Mouse (Mus musculus): ENCODE results near the gene Dnajc2. TPM values are rescaled to one million over a fixed set of nuclear protein-coding genes. Genes with fewer than 3 reads are reported as not detected.

The Dnajc2 gene
- polyA plus RNA-seq, 1 experiment from 2014 or later: 65.9 TPM

DNA sequence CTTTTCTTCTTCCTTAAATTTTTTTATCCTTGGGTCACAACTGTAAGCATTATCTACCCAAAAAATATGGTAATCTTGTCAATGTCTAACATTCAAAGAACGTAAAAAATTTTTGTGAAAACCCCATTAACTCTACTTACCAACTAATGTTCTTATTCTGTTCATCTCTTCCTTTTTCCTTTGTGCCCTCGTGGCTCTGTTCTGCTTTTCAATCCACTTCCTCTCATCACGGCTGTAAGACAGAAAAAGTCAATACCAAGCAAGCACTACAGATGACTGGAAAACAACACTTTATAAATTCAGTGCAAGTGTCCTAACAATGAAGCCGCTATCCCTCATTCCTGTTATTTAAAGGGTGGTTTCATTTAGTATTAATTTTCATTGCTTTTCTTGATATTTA is 16.5 kb downstream of the Dnajc2 start:
- DNase-seq (ENCODE audit: low spot score) (no peak), ATAC-seq (ENCODE audit: low FRiP score) (no peak)
- no peaks in the 10 kb centered on the region for H3K4me1 ChIP-seq (replicated peaks; ENCODE audit: control insufficient read depth, insufficient read depth, low read length)
- no peak overlapping the region for H3K9ac ChIP-seq
- H3K27ac ChIP-seq: no peak overlapping the region
- H3K36me3 ChIP-seq (replicated peaks; ENCODE audit: control insufficient read depth, insufficient read depth): peaks cover 76% of the 10 kb centered on the region
- H3K27me3 ChIP-seq (ENCODE audit: control insufficient read depth, insufficient read depth, low read length): no peaks in the 10 kb centered on the region
- no peak overlapping the region for H3K4me3 ChIP-seq (replicated peaks; ENCODE audit: low read length)
- WGBS: 94% methylated on average over 4 of the region's 4 CpGs
- H3K4me2 ChIP-seq (replicated peaks): no peak overlapping the region
- H3K9me3 ChIP-seq (ENCODE audit: control insufficient read depth, low read length): no peaks in the 10 kb centered on the region

DNA sequence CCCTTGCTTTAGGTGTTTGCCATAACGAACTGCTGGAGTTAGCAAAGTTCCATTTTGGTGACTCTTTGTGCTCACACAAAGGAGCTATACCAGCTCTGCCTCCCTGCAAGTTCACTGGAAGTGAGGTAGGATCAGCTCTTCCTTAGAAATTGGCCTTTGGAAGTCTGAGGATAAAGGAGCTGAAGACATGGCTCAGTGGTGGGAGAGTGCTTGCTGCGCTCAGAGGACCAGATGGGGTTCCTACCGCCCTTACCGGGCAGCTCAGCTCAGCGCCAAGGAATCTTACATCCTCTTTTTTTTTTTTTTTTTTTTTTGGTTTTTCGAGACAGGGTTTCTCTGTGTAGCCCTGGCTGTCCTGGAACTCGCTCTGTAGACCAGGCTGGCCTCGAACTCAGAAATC is 39.1 kb downstream of the Dnajc2 start:
- 98% methylated on average over 6 of the region's 8 CpGs for WGBS
- Histone ChIP-seq H3K9me3 (ENCODE audit: control insufficient read depth, low read length) (no peaks in the 10 kb centered on the region), H3K4me3 (replicated peaks; ENCODE audit: low read length) (no peak overlapping the region), H3K27me3 (ENCODE audit: control insufficient read depth, insufficient read depth, low read length) (no peaks in the 10 kb centered on the region), H3K4me1 (replicated peaks; ENCODE audit: control insufficient read depth, insufficient read depth, low read length) (no peaks in the 10 kb centered on the region), H3K4me2 (replicated peaks) (no peak overlapping the region), H3K9ac (no peak overlapping the region), H3K27ac (no peak overlapping the region), H3K36me3 (replicated peaks; ENCODE audit: control insufficient read depth, insufficient read depth) (peaks cover 99% of the 10 kb centered on the region)
- DNase-seq (ENCODE audit: low spot score): no peak
- no peak for ATAC-seq (ENCODE audit: low FRiP score)

DNA sequence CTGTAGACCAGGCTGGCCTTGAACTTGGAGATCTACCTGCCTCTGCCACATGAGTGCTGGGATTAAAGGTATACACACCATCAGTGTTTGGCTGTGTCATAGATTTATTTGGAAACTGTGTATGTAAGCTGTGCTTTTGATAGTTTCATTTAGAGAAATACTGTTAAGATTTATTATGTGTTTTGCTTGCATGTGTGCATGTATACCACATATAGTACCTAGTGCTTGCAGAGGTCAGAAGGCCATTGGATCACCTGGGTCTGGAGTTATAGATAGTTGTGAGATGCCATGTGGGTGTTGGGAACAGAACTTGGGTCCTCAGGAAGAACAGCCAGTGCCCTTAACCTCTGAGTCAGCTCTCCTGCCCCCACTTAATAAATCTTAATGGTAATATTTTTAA is 40.4 kb downstream of the Dnajc2 start:
- Histone ChIP-seq H3K9ac (no peak overlapping the region), H3K9me3 (ENCODE audit: control insufficient read depth, low read length) (no peaks in the 10 kb centered on the region), H3K4me3 (replicated peaks; ENCODE audit: low read length) (no peak overlapping the region), H3K27ac (no peak overlapping the region), H3K4me2 (replicated peaks) (no peak overlapping the region), H3K4me1 (replicated peaks; ENCODE audit: control insufficient read depth, insufficient read depth, low read length) (no peaks in the 10 kb centered on the region), H3K27me3 (ENCODE audit: control insufficient read depth, insufficient read depth, low read length) (no peaks in the 10 kb centered on the region), H3K36me3 (replicated peaks; ENCODE audit: control insufficient read depth, insufficient read depth) (peaks cover 98% of the 10 kb centered on the region)
- no peak for ATAC-seq (ENCODE audit: low FRiP score)
- DNase-seq (ENCODE audit: low spot score): no peak

DNA sequence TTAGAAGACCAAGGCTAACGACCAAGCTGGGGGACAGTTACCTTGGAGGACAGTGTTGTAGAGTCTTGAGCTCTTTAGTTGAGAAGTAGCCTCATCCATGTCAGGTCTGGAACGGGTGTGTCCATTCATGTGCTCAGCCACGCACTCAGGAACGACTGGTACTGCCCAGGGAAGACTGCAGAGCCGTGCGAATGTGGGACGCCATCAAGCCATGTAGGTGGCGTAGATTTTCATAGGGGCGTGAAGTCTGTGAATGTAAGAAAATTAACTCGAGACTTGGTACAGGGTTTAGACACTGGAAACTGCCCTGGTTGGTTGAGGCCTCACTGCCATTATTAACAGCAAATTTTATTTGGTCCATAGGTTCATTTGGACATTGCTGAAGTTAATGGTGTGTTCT is 41.4 kb downstream of the Dnajc2 start:
- H3K27ac ChIP-seq: no peak overlapping the region
- no peak overlapping the region for H3K4me3 ChIP-seq (replicated peaks; ENCODE audit: low read length)
- no peak for ATAC-seq (ENCODE audit: low FRiP score)
- H3K9ac ChIP-seq: no peak overlapping the region
- no peak for DNase-seq (ENCODE audit: low spot score)
- H3K4me1 ChIP-seq (replicated peaks; ENCODE audit: control insufficient read depth, insufficient read depth, low read length): no peaks in the 10 kb centered on the region
- no peak overlapping the region for H3K4me2 ChIP-seq (replicated peaks)
- peaks cover 98% of the 10 kb centered on the region for H3K36me3 ChIP-seq (replicated peaks; ENCODE audit: control insufficient read depth, insufficient read depth)
- WGBS: 98% methylated on average over 10 of the region's 10 CpGs
- no peaks in the 10 kb centered on the region for H3K27me3 ChIP-seq (ENCODE audit: control insufficient read depth, insufficient read depth, low read length)
- no peaks in the 10 kb centered on the region for H3K9me3 ChIP-seq (ENCODE audit: control insufficient read depth, low read length)

DNA sequence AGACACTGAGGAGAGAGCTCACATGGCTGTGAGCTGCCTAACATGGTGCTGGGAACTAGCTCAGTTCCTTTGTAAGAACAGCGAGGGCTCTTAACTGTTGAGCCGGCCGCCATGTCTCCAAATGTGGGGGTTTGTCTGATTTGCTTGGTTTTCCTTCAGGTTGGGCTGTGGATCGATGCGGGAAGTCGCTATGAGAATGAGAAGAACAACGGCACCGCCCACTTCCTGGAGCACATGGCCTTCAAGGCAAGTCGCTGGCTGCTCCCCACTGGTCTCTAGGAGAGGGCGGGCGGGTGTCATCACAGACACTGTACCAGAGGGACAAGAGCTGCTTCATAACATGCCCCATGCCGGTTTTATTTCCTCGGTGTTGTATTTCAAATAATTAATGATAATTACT is 45.2 kb downstream of the Dnajc2 start:
- DNase-seq (ENCODE audit: low spot score) (no peak), ATAC-seq (ENCODE audit: low FRiP score) (no peak)
- Histone ChIP-seq H3K27me3 (ENCODE audit: control insufficient read depth, insufficient read depth, low read length) (no peaks in the 10 kb centered on the region), H3K36me3 (replicated peaks; ENCODE audit: control insufficient read depth, insufficient read depth) (peaks cover 63% of the 10 kb centered on the region), H3K27ac (no peak overlapping the region), H3K4me2 (replicated peaks) (no peak overlapping the region), H3K9me3 (ENCODE audit: control insufficient read depth, low read length) (no peaks in the 10 kb centered on the region), H3K4me3 (replicated peaks; ENCODE audit: low read length) (no peak overlapping the region), H3K9ac (no peak overlapping the region), H3K4me1 (replicated peaks; ENCODE audit: control insufficient read depth, insufficient read depth, low read length) (peaks cover 7% of the 10 kb centered on the region)
- 85% methylated on average over 13 of the region's 13 CpGs for WGBS

DNA sequence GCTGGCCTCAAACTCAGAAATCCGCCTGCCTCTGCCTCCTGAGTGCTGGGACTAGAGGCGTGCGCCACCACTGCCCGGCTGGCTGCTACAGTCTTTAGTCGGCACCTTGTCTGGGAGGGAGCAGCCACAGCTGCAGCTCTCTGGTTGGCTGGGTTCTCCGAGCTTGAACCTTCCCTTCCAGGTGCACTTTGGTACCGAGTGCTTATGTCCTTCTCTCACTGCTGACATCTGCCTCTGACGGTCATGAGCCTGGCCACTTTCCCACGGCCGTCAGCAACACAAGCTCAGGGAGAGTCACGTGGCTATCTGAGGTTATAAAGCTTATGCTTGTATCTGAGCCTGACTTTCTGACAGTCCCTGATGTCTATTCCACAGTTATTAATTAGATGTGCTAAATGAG is 45.9 kb downstream of the Dnajc2 start:
- no peak for ATAC-seq (ENCODE audit: low FRiP score)
- Histone ChIP-seq H3K36me3 (replicated peaks; ENCODE audit: control insufficient read depth, insufficient read depth) (peaks cover 55% of the 10 kb centered on the region), H3K9me3 (ENCODE audit: control insufficient read depth, low read length) (no peaks in the 10 kb centered on the region), H3K27ac (no peak overlapping the region), H3K27me3 (ENCODE audit: control insufficient read depth, insufficient read depth, low read length) (no peaks in the 10 kb centered on the region), H3K9ac (no peak overlapping the region), H3K4me1 (replicated peaks; ENCODE audit: control insufficient read depth, insufficient read depth, low read length) (peaks cover 7% of the 10 kb centered on the region), H3K4me2 (replicated peaks) (no peak overlapping the region), H3K4me3 (replicated peaks; ENCODE audit: low read length) (no peak overlapping the region)
- DNase-seq (ENCODE audit: low spot score): no peak
- WGBS: 92% methylated on average over 11 of the region's 11 CpGs

DNA sequence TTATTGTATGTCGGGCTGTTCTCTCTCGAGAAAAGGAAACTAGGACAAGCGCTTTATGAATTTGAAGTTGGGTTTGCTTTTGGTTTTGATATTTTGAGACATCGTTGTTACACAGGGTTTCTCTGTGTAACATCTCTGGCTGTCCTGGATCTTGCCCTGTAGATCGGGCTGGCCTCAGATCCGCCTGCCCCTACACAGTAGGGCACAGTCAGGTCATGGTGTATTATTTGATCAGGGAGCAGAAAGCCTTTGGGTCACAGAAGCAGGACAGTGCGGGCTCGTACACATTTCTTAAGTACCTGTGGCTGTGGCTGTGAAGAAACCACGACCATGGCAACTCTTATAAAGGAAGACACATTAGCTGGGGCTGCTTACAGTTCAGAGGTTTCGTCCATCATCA is 47.4 kb downstream of the Dnajc2 start:
- H3K27ac ChIP-seq: no peak overlapping the region
- WGBS: 29% methylated on average over 10 of the region's 10 CpGs
- H3K9ac ChIP-seq: peak overlapping the region; percentile 76

DNA sequence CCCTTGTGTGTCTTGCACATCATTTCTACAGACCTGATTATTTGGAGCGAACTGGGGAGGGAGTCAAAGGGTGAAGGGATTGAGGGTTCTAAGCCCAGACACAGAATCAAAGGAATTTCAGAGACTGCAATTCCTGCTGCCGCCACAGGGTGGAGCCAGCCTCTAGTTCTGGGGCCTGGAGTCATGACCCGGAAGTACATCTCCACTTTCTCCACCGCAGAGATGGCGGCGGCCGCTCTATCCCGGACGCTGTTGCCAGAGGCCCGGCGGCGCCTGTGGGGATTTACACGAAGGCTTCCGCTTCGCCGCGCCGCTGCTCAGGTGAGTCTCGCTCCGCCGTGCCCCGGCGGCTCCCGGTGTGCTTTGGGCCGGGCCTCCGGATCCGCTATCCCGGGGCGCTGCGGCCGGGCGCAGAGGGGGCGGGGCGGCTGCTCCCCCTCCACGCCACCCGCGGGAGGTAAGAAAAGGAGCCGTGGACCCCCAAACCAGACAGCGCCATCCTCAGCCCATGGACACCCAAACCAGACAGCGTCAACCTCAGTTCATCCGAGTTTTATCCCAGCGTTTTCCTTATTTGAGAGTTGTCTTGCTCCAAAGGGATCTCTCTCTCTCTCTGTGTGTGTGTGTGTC is 48.0 kb downstream of the Dnajc2 start, which contains the start of gene Pmpcb:
Gene Pmpcb (plus strand): TSS at position 186 of the 630 bp plus-strand sequence.
- ATAC-seq (ENCODE audit: low FRiP score) (peak; percentile 86), DNase-seq (ENCODE audit: low spot score) (peak; percentile 95)
- WGBS: under 1% methylated on average over 42 of the region's 42 CpGs
- Histone ChIP-seq H3K27me3 (ENCODE audit: control insufficient read depth, insufficient read depth, low read length) (no peaks in the 10 kb centered on the region), H3K4me3 (replicated peaks; ENCODE audit: low read length) (peak within 1 kb of the TSS; percentile 60), H3K4me2 (replicated peaks) (peak within 1 kb of the TSS; percentile 83), H3K9ac (peak within 1 kb of the TSS; percentile 76), H3K4me1 (replicated peaks; ENCODE audit: control insufficient read depth, insufficient read depth, low read length) (peaks cover 20% of the 10 kb centered on the region), H3K27ac (peak within 1 kb of the TSS; percentile 83), H3K36me3 (replicated peaks; ENCODE audit: control insufficient read depth, insufficient read depth) (peaks cover 35% of the 10 kb centered on the region), H3K9me3 (ENCODE audit: control insufficient read depth, low read length) (no peaks in the 10 kb centered on the region)

More for the DNA sequence above, 47.4 kb downstream of the Dnajc2 start:
- DNase-seq (ENCODE audit: low spot score): no peak
- no peaks in the 10 kb centered on the region for H3K9me3 ChIP-seq (ENCODE audit: control insufficient read depth, low read length)
- no peaks in the 10 kb centered on the region for H3K27me3 ChIP-seq (ENCODE audit: control insufficient read depth, insufficient read depth, low read length)
- H3K4me2 ChIP-seq (replicated peaks): peak overlapping the region; percentile 83
- peaks cover 40% of the 10 kb centered on the region for H3K36me3 ChIP-seq (replicated peaks; ENCODE audit: control insufficient read depth, insufficient read depth)
- peak overlapping the region; percentile 60 for H3K4me3 ChIP-seq (replicated peaks; ENCODE audit: low read length)
- no peak for ATAC-seq (ENCODE audit: low FRiP score)
- peaks cover 14% of the 10 kb centered on the region for H3K4me1 ChIP-seq (replicated peaks; ENCODE audit: control insufficient read depth, insufficient read depth, low read length)

DNA sequence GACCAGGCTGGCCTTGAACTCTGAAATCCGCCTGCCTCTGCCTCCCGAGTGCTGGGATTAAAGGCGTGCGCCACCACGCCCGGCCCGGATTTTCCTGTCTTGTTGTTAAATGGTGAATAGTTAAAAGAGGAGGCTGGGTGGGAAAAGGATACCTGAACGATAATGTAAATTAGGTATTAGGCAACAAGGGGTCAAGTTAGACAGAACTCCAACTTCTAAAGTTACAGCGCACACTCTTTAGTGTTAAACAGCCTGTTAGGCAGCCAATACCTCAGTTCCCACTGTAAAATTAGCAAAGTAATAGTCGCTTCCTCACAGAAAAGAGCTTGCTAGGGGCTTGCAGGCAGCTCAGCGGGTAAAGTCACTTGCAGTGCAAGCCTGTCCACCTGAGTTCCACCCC is 49.0 kb downstream of the Dnajc2 start:
- WGBS: 93% methylated on average over 11 of the region's 11 CpGs
- H3K36me3 ChIP-seq (replicated peaks; ENCODE audit: control insufficient read depth, insufficient read depth): peaks cover 24% of the 10 kb centered on the region
- H3K27me3 ChIP-seq (ENCODE audit: control insufficient read depth, insufficient read depth, low read length): no peaks in the 10 kb centered on the region

DNA sequence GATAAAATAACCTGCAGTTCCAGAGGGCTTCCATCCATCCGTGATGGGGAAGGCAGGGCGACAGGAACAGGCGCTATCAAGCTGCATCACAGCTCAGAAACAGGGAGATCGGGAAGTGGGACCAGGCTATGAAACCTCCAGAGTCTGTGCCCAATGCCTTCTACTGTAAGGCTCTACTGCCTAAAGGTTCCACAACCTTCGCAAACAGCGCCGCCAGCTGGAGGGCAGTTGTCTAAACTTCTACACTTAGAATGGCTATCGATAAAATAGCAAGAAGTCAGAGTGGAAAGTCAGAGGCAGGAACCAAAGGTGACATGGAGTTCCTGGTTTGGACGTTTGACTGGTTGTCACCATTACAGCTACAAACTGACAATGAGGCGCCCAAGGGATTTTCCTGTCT is 49.5 kb downstream of the Dnajc2 start:
- Histone ChIP-seq H3K9ac (no peak overlapping the region), H3K27ac (no peak overlapping the region), H3K27me3 (ENCODE audit: control insufficient read depth, insufficient read depth, low read length) (no peaks in the 10 kb centered on the region), H3K36me3 (replicated peaks; ENCODE audit: control insufficient read depth, insufficient read depth) (peaks cover 22% of the 10 kb centered on the region), H3K4me3 (replicated peaks; ENCODE audit: low read length) (no peak overlapping the region), H3K9me3 (ENCODE audit: control insufficient read depth, low read length) (no peaks in the 10 kb centered on the region), H3K4me2 (replicated peaks) (peak overlapping the region; percentile 14; the same call in 1 of the 2 replicates), H3K4me1 (replicated peaks; ENCODE audit: control insufficient read depth, insufficient read depth, low read length) (peaks cover 21% of the 10 kb centered on the region)
- no peak for ATAC-seq (ENCODE audit: low FRiP score)
- DNase-seq (ENCODE audit: low spot score): peak; percentile 62
- 29% methylated on average over 10 of the region's 10 CpGs for WGBS

More for the DNA sequence above, 49.0 kb downstream of the Dnajc2 start:
- H3K4me3 ChIP-seq (replicated peaks; ENCODE audit: low read length): no peak overlapping the region
- no peak overlapping the region for H3K27ac ChIP-seq
- H3K9ac ChIP-seq: no peak overlapping the region
- H3K9me3 ChIP-seq (ENCODE audit: control insufficient read depth, low read length): no peaks in the 10 kb centered on the region
- H3K4me2 ChIP-seq (replicated peaks): no peak overlapping the region
- DNase-seq (ENCODE audit: low spot score) (no peak), ATAC-seq (ENCODE audit: low FRiP score) (no peak)
- H3K4me1 ChIP-seq (replicated peaks; ENCODE audit: control insufficient read depth, insufficient read depth, low read length): peaks cover 21% of the 10 kb centered on the region

Data from hindbrain, embryonic 14.5 days (tissue).